Comparison of ENCODE assay signal across 20 mouse cellular contexts in genomic region chr2:103146132-103146531, GRCm38 (mm10).
DNase-seq lines count a peak whose midpoint lies in the region; ATAC-seq and TF ChIP-seq lines count a peak whose summit lies in the region.
"Had no signal": no experiment of that assay in that cellular context is flagged by ENCODE, and none has a peak within 500 bp of the region (broad histone marks: within the 10 kb centered on the region; RNA-seq: fewer than 3 reads in every experiment).

No protein-coding gene starts in this region.

- H3K27ac ChIP-seq in lung, embryonic 14.5 days (ENCODE audit: low read depth): peak overlapping the region; percentile 95; the same call in 1 of the 2 replicates
- H3K27ac ChIP-seq in bone marrow macrophage, adult 2 months (ENCODE audit: insufficient read depth, low read depth, low read length): peak overlapping the region; percentile 85
- no peak overlapping the region for H3K27ac ChIP-seq in midbrain, embryonic 14.5 days (replicated peaks; ENCODE audit: low read depth, low read length)
- H3K27ac ChIP-seq in heart, embryonic 11.5 days (ENCODE audit: low read depth, low read length): no peak overlapping the region
- H3K27ac ChIP-seq: forebrain, embryonic 15.5 days; heart, embryonic 10.5 days; midbrain, embryonic 12.5 days had no signal

- no peaks in the 10 kb centered on the region for H3K27me3 ChIP-seq in lung, embryonic 14.5 days (ENCODE audit: insufficient read depth, low read length)
- H3K27me3 ChIP-seq in midbrain, embryonic 14.5 days (ENCODE audit: control insufficient read depth, insufficient read depth, low read length): no peaks in the 10 kb centered on the region
- no peaks in the 10 kb centered on the region for H3K27me3 ChIP-seq in heart, embryonic 11.5 days (ENCODE audit: control insufficient read depth, insufficient read depth, low read length)
- H3K27me3 ChIP-seq: forebrain, embryonic 15.5 days; midbrain, embryonic 12.5 days had no signal

- H3K4me3 ChIP-seq in lung, embryonic 14.5 days (ENCODE audit: low read depth, low read length): no peak overlapping the region
- H3K4me3 ChIP-seq in bone marrow macrophage, adult 2 months (ENCODE audit: insufficient read depth, low read length): no peak overlapping the region
- H3K4me3 ChIP-seq in midbrain, embryonic 14.5 days (replicated peaks; ENCODE audit: low read depth, low read length): no peak overlapping the region
- no peak overlapping the region for H3K4me3 ChIP-seq in heart, embryonic 11.5 days (ENCODE audit: low read depth, low read length)
- H3K4me3 ChIP-seq: forebrain, embryonic 15.5 days; heart, embryonic 10.5 days; midbrain, embryonic 12.5 days had no signal

- H3K9ac ChIP-seq in lung, embryonic 14.5 days: no peak overlapping the region
- no peak overlapping the region for H3K9ac ChIP-seq in midbrain, embryonic 14.5 days (replicated peaks; ENCODE audit: low read length)
- no peak overlapping the region for H3K9ac ChIP-seq in heart, embryonic 11.5 days (ENCODE audit: low read depth, low read length)
- H3K9ac ChIP-seq: forebrain, embryonic 15.5 days; liver, postnatal 0 days; midbrain, embryonic 12.5 days had no signal

- H3K36me3 ChIP-seq in lung, embryonic 14.5 days (ENCODE audit: insufficient read depth): no peaks in the 10 kb centered on the region
- no peaks in the 10 kb centered on the region for H3K36me3 ChIP-seq in midbrain, embryonic 14.5 days (ENCODE audit: control insufficient read depth, insufficient read depth, low read length)
- H3K36me3 ChIP-seq in heart, embryonic 11.5 days (ENCODE audit: control insufficient read depth, insufficient read depth, low read length): no peaks in the 10 kb centered on the region
- H3K36me3 ChIP-seq: forebrain, embryonic 15.5 days; heart, embryonic 10.5 days; midbrain, embryonic 12.5 days had no signal

- WGBS in lung, embryonic 14.5 days: 80% methylated on average over 7 of the region's 7 CpGs
- WGBS in midbrain, embryonic 14.5 days: 95% methylated on average over 7 of the region's 7 CpGs
- 81% methylated on average over 7 of the region's 7 CpGs for WGBS in heart, embryonic 11.5 days (ENCODE audit: insufficient replicate concordance)

- H3K4me1 ChIP-seq in lung, embryonic 14.5 days (ENCODE audit: insufficient read depth): no peaks in the 10 kb centered on the region
- H3K4me1 ChIP-seq in bone marrow macrophage, adult 2 months (ENCODE audit: control insufficient read depth, insufficient read depth, low read length): peaks cover 30% of the 10 kb centered on the region
- no peaks in the 10 kb centered on the region for H3K4me1 ChIP-seq in midbrain, embryonic 14.5 days (ENCODE audit: control insufficient read depth, insufficient read depth, low read length)
- no peaks in the 10 kb centered on the region for H3K4me1 ChIP-seq in heart, embryonic 11.5 days (ENCODE audit: control insufficient read depth, insufficient read depth, low read length)
- H3K4me1 ChIP-seq: forebrain, embryonic 15.5 days; heart, embryonic 10.5 days; midbrain, embryonic 12.5 days had no signal

- TF ChIP-seq POLR2A in bone marrow macrophage, adult 2 months (IDR thresholded peaks at IDR 0.05; ENCODE audit: borderline replicate concordance, low read depth, low read length): no peak

- no peak overlapping the region for H3K4me2 ChIP-seq in lung, embryonic 14.5 days
- no peak overlapping the region for H3K4me2 ChIP-seq in midbrain, embryonic 14.5 days (ENCODE audit: low read length)
- no peak overlapping the region for H3K4me2 ChIP-seq in heart, embryonic 11.5 days
- H3K4me2 ChIP-seq: forebrain, embryonic 15.5 days; liver, embryonic 11.5 days; midbrain, embryonic 12.5 days had no signal

- ATAC-seq in lung, embryonic 14.5 days (ENCODE audit: insufficient read depth): no peak
- peak; percentile 67 for ATAC-seq in megakaryocyte progenitor cell, adult 5-6 weeks (replicated peaks; ENCODE audit: poor library complexity)
- no peak for ATAC-seq in midbrain, embryonic 14.5 days (ENCODE audit: low FRiP score, low TSS enrichment)
- ATAC-seq in heart, embryonic 11.5 days (replicated peaks; ENCODE audit: insufficient number of reproducible peaks, low FRiP score, low TSS enrichment): no peak
- ATAC-seq: forebrain, embryonic 15.5 days; liver, postnatal 0 days had no signal

- DNase-seq in lung, embryonic 14.5 days: no peak
- no peak for DNase-seq in lung, adult 18-20 months
- DNase-seq in midbrain, embryonic 14.5 days: no peak
- no peak for DNase-seq in right cerebral cortex, adult 18-20 months
- DNase-seq: adrenal gland, adult 2 months; B cell, adult 2 months; cerebellum, adult 8-10 months; cerebellum, postnatal 36 days; kidney, adult 18-20 months; kidney, postnatal 10 days; liver, postnatal 0 days; thymus, adult 18-20 months; thymus, postnatal 4 days had no signal

- no peaks in the 10 kb centered on the region for H3K9me3 ChIP-seq in lung, embryonic 14.5 days (ENCODE audit: low read depth, low read length)
- H3K9me3 ChIP-seq in midbrain, embryonic 14.5 days (ENCODE audit: control insufficient read depth, low read length): no peaks in the 10 kb centered on the region
- H3K9me3 ChIP-seq in heart, embryonic 11.5 days (replicated peaks; ENCODE audit: control insufficient read depth, low read length): no peaks in the 10 kb centered on the region
- H3K9me3 ChIP-seq: forebrain, embryonic 15.5 days; heart, embryonic 10.5 days; midbrain, embryonic 12.5 days had no signal

- TF ChIP-seq CTCF in lung, embryonic 14.5 days (IDR thresholded peaks at IDR 0.05; ENCODE audit: low read depth): no peak
- TF ChIP-seq CTCF in bone marrow macrophage, adult 2 months (IDR thresholded peaks at IDR 0.05; ENCODE audit: low read depth, low read length): no peak

Comparison
In these comparisons a context has a peak if more than half of its experiments do, and no peak if none do; other contexts are left out.
1. H3K27ac ChIP-seq: peak in lung, embryonic 14.5 days (single experiment) and bone marrow macrophage, adult 2 months (single experiment); none in midbrain, embryonic 14.5 days (single experiment) and heart, embryonic 11.5 days (single experiment).